Mouse (Mus musculus): ENCODE measurements around the gene Csnk2b. TPM values are rescaled to one million over a fixed set of nuclear protein-coding genes. Genes with fewer than 3 reads are reported as not detected.
"Not testable (repeated sequence)": the region's sequence is repeated elsewhere in the genome, so short reads cannot be mapped to it uniquely, and the experiment has no call there.

The Csnk2b gene
- total RNA-seq, 1 experiment from 2014 or later: 210 TPM

- DNase-seq: no peak
These were observed 31.2 kb upstream of the Csnk2b start for GRCm38 (mm10) chr17:35153077-35153476.

- no peak for DNase-seq
These were observed 30.3 kb upstream of the Csnk2b start for GRCm38 (mm10) chr17:35152121-35152520.

- peak; percentile 63 for DNase-seq
These were observed 26.2 kb upstream of the Csnk2b start for GRCm38 (mm10) chr17:35147922-35148639.

GRCm38 (mm10) chr17:35147348-35147747 is 25.5 kb upstream of the Csnk2b start:
- DNase-seq: no peak

- DNase-seq: no peak
These were observed 24.3 kb upstream of the Csnk2b start for GRCm38 (mm10) chr17:35146139-35146538.

GRCm38 (mm10) chr17:35141971-35142370 is 20.1 kb upstream of the Csnk2b start:
- peak; percentile 92 for DNase-seq

GRCm38 (mm10) chr17:35140490-35140996 is 18.7 kb upstream of the Csnk2b start:
- DNase-seq: peak; percentile 79

GRCm38 (mm10) chr17:35139269-35139668 is 17.4 kb upstream of the Csnk2b start:
- peak; percentile 54 for DNase-seq

GRCm38 (mm10) chr17:35135591-35136320 is 13.9 kb upstream of the Csnk2b start:
- DNase-seq: no peak

- DNase-seq: peak; percentile 97
These were observed 13.1 kb upstream of the Csnk2b start, which contains the start of gene Bag6 for GRCm38 (mm10) chr17:35134801-35135590. TSS of gene Bag6 (plus strand) at chr17:35135178.

GRCm38 (mm10) chr17:35133517-35133916 is 11.7 kb upstream of the Csnk2b start:
- no peak for DNase-seq

- DNase-seq: no peak
These were observed 10.3 kb upstream of the Csnk2b start for GRCm38 (mm10) chr17:35132174-35132560.

GRCm38 (mm10) chr17:35131500-35132173 is 9.8 kb upstream of the Csnk2b start, which contains the start of gene Apom:
TSS of gene Apom (minus strand) at chr17:35132050.
- DNase-seq: no peak

- no peak for DNase-seq
These were observed 9.2 kb upstream of the Csnk2b start for GRCm38 (mm10) chr17:35131038-35131437.

GRCm38 (mm10) chr17:35128996-35129395 is 7.1 kb upstream of the Csnk2b start:
- DNase-seq: no peak

GRCm38 (mm10) chr17:35127017-35127416 is 5.2 kb upstream of the Csnk2b start:
- DNase-seq: peak; percentile 40

GRCm38 (mm10) chr17:35126206-35126611 is 4.4 kb upstream of the Csnk2b start, which contains the start of gene D17H6S53E:
TSS of gene D17H6S53E (plus strand) at chr17:35126373.
- DNase-seq: peak; percentile 89

GRCm38 (mm10) chr17:35125578-35125977 is 3.7 kb upstream of the Csnk2b start:
- no peak for DNase-seq

GRCm38 (mm10) chr17:35125081-35125480 is 3.2 kb upstream of the Csnk2b start:
- no peak for DNase-seq

GRCm38 (mm10) chr17:35124261-35124896 is 2.5 kb upstream of the Csnk2b start:
- not testable (repeated sequence) for DNase-seq

- not testable (repeated sequence) for DNase-seq
These were observed 1.4 kb upstream of the Csnk2b start for GRCm38 (mm10) chr17:35123287-35123686.
